Mouse (Mus musculus) adrenal gland, postnatal 25 days (tissue): ENCODE results near the gene Polr2a. TPM values are rescaled to one million over a fixed set of nuclear protein-coding genes. Genes with fewer than 3 reads are reported as not detected.
A peak's percentile ranks its signal among the peaks of the same experiment; 100 is the strongest.
"Not testable (repeated sequence)": the region's sequence is repeated elsewhere in the genome, so short reads cannot be mapped to it uniquely, and the experiment has no call there.

Source experiments
- DNase-seq: peaks from one replicate; pipeline ENCODE4 v3.0.0; 2021; ENCODE audit warnings: mixed read lengths
- total RNA-seq: library from RNA; stranded (reverse); gene quantifications from 2 replicates; pipeline ENCODE4 v1.2.3, GENCODE M21; 2021

Polr2a gene
- total RNA-seq, 1 experiment from 2014 or later, result 101 TPM

- no peak for DNase-seq
Measured at GRCm38 (mm10) chr11:69704613-69705010, 53.8 kb downstream of the Polr2a start.

- no peak for DNase-seq
Measured at GRCm38 (mm10) chr11:69703814-69704612, 54.4 kb downstream of the Polr2a start.

GRCm38 (mm10) chr11:69703381-69703780 lies 55.1 kb downstream of the Polr2a start:
- not testable (repeated sequence) for DNase-seq

- DNase-seq, result not testable (repeated sequence)
Measured at GRCm38 (mm10) chr11:69702886-69703285, 55.6 kb downstream of the Polr2a start.

GRCm38 (mm10) chr11:69699595-69699994 lies 58.8 kb downstream of the Polr2a start:
- DNase-seq, result no peak

- no peak for DNase-seq
Measured at GRCm38 (mm10) chr11:69698574-69698973, 59.9 kb downstream of the Polr2a start.

- DNase-seq, result no peak
Measured at GRCm38 (mm10) chr11:69697396-69697795, 61.0 kb downstream of the Polr2a start.

GRCm38 (mm10) chr11:69695361-69696181 lies 62.9 kb downstream of the Polr2a start, which contains the start of the genes Tnfsf12 and Tnfsfm13:
Gene Tnfsf12, minus strand, starts transcription at chr11:69695849.
Gene Tnfsfm13, minus strand, starts transcription at chr11:69696098.
- peak; percentile 77 for DNase-seq

- DNase-seq, result no peak
Measured at GRCm38 (mm10) chr11:69695046-69695360, 63.4 kb downstream of the Polr2a start.

- DNase-seq, result no peak
Measured at GRCm38 (mm10) chr11:69693421-69693965, 64.9 kb downstream of the Polr2a start.

- no peak for DNase-seq
Measured at GRCm38 (mm10) chr11:69692863-69693262, 65.6 kb downstream of the Polr2a start.

- no peak for DNase-seq
Measured at GRCm38 (mm10) chr11:69692196-69692811, 66.1 kb downstream of the Polr2a start.

- no peak for DNase-seq
Measured at GRCm38 (mm10) chr11:69689891-69690290, 68.5 kb downstream of the Polr2a start.

- no peak for DNase-seq
Measured at GRCm38 (mm10) chr11:69687061-69687460, 71.4 kb downstream of the Polr2a start.

GRCm38 (mm10) chr11:69686377-69686776 lies 72.1 kb downstream of the Polr2a start:
- peak; percentile 71 for DNase-seq

GRCm38 (mm10) chr11:69685526-69686148 lies 72.8 kb downstream of the Polr2a start, which contains the start of gene Tnfsf13:
Gene Tnfsf13, minus strand, starts transcription at chr11:69685784.
- peak; percentile 55 for DNase-seq

- DNase-seq, result no peak
Measured at GRCm38 (mm10) chr11:69684936-69685335, 73.5 kb downstream of the Polr2a start.

GRCm38 (mm10) chr11:69684128-69684745 lies 74.2 kb downstream of the Polr2a start:
- no peak for DNase-seq
